Mouse (Mus musculus) G1E (cell line): ENCODE data around the gene Slc25a30. TPM values are rescaled to one million over a fixed set of nuclear protein-coding genes. Genes with fewer than 3 reads are reported as not detected.
"Not testable (repeated sequence)": the region's sequence is repeated elsewhere in the genome, so short reads cannot be mapped to it uniquely, and the experiment has no call there.

Experiments
- ATAC-seq: 2 replicates; pipeline ENCODE4 v1.8.0; 2016; ENCODE audit warnings: mild to moderate bottlenecking; ENCODE audit not compliant: insufficient number of reproducible peaks, poor library complexity, low FRiP score, severe bottlenecking; ENCODE audit errors: extremely low read depth
- DNase-seq: peaks from one replicate; pipeline ENCODE4 v3.0.0; 2012; ENCODE audit warnings: low spot score
- H3K27me3 ChIP-seq: 2 replicates; pipeline ENCODE4 v1.6.1; 2012; ENCODE audit warnings: mild to moderate bottlenecking, low read length, inconsistent platforms; ENCODE audit not compliant: insufficient read depth
- H3K36me3 ChIP-seq: replicated peaks from 2 replicates; pipeline ENCODE3; 2012; ENCODE audit warnings: mild to moderate bottlenecking, inconsistent platforms
- H3K4me1 ChIP-seq: 2 replicates; pipeline ENCODE4 v1.6.1; 2012; ENCODE audit warnings: low read depth, low read length, inconsistent platforms, mixed read lengths; ENCODE audit not compliant: insufficient read depth
- H3K4me3 ChIP-seq: 2 replicates; pipeline ENCODE4 v1.5.1; 2012; ENCODE audit warnings: low read depth, mild to moderate bottlenecking, inconsistent platforms, low read length, moderate library complexity, mixed read lengths
- H3K9me3 ChIP-seq: replicated peaks from 2 replicates; pipeline ENCODE4 v1.6.1; 2012; ENCODE audit warnings: inconsistent platforms
- CTCF ChIP-seq: IDR thresholded peaks from 2 replicates; pipeline ENCODE4 v1.5.1; 2012; ENCODE audit warnings: low read depth, low read length, inconsistent platforms, mixed read lengths
- GATA1 ChIP-seq: IDR thresholded peaks from 2 replicates; pipeline ENCODE4 v1.6.1; 2012; ENCODE audit warnings: borderline replicate concordance, low read length, inconsistent platforms, mixed read lengths
- GATA2 ChIP-seq: IDR thresholded peaks from 2 replicates; pipeline ENCODE4 v1.6.1; 2012; ENCODE audit warnings: low read depth, low read length, inconsistent platforms, borderline replicate concordance
- POLR2AphosphoS5 ChIP-seq: IDR thresholded peaks from 2 replicates; pipeline ENCODE4 v1.6.1; 2012; ENCODE audit warnings: low read depth, low read length, inconsistent platforms; ENCODE audit not compliant: insufficient replicate concordance
- TAL1 ChIP-seq: conservative IDR thresholded peaks from 2 replicates; pipeline ENCODE4 v1.6.1; 2012; ENCODE audit warnings: low read depth, low read length, inconsistent platforms, mixed read lengths
- polyA plus RNA-seq: library from polyadenylated mRNA; stranded (reverse); fragments of >175 nt; gene quantifications from 2 replicates; pipeline ENCODE4 v1.2.3, GENCODE M21; 2012
- total RNA-seq, 2 experiments: library from RNA; stranded (forward) in 1 of 2; stranded (reverse) in 1 of 2; fragments of 200-1000 nt in 1 of 2; fragments of >200 nt in 1 of 2; fragmentation: Nextera tagmentation in 1 of 2; gene quantifications; 2 replicates each; pipeline ENCODE4 v1.2.3; 2014 to 2017

Slc25a30 gene
- total and polyA plus RNA-seq, 3 experiments, result 20.5 to 54.7 (median 33.9) TPM

DNA sequence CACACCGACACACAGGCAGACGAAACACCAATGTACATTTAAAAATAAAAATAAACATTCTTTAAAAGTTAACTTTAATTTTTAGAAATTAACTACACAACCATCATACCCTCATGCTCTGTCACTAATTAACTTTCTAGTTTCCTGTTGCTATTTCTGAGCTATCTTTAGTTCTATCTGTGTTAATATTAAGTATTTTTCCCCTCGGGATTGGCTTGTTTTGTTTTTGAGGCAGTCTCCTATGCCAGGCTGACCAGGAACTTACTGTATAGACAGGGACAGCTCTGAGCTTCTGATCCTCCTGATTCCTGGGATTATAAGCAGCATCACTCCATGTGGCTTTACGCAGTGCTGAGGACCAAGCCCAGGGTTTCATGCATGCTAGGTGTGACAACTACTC lies 6.9 kb downstream of the Slc25a30 start:
- Histone ChIP-seq H3K27me3 (no peaks in the 10 kb centered on the region), H3K9me3 (no peaks in the 10 kb centered on the region), H3K36me3 (peaks cover 83% of the 10 kb centered on the region), H3K4me3 (no peak overlapping the region), H3K4me1 (peaks cover 11% of the 10 kb centered on the region; the same call in 1 of the 2 replicates)
- DNase-seq (no peak), ATAC-seq (no peak)
- TF ChIP-seq POLR2AphosphoS5 (no peak), TAL1 (no peak), GATA1 (no peak), GATA2 (no peak), CTCF (no peak)

DNA sequence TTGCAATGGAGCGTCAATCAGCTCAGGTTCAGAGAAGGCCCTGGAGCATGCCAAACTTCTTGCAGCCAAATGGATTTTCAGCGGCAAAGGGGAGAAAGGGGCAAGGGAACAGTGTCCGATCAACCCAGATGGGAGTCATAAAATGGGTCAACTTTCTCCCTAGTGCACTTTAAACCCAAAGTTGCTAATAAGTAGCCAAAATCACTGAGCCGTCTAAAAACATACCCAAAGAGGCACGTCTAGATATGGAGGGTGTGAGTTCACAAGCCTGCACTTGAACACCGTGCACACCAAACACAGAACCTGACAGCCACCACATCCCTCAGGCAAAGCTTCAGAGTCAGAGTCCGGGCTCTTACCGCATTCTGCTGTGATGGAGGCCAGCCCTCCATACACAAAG lies 10.2 kb downstream of the Slc25a30 start:
- no peak for ATAC-seq
- H3K9me3 ChIP-seq, result no peaks in the 10 kb centered on the region
- H3K4me1 ChIP-seq, result peaks cover 12% of the 10 kb centered on the region; the same call in 1 of the 2 replicates
- TF ChIP-seq POLR2AphosphoS5 (no peak), GATA1 (no peak), CTCF (no peak), TAL1 (no peak), GATA2 (no peak)
- no peak overlapping the region for H3K4me3 ChIP-seq
- peaks cover 95% of the 10 kb centered on the region for H3K36me3 ChIP-seq
- no peaks in the 10 kb centered on the region for H3K27me3 ChIP-seq
- DNase-seq, result no peak

DNA sequence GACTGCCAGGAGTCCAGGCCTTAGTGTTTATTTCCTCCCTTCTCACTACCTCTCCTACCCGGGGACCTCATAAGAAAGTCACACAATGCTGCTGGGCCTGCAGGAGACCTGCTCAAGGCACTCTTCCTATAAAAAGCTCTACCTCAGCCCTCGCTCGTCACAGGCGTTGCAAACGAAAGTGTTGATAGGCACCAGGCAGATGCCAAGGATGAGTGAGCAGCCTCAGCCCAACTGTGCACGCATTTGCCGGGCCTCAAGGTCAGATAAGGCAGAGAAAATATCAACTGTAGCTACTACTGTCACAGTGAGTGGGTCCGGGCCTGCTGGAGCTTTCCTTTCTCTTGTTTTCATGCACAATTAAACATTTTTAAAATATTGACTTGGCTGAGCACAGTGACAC lies 13.4 kb downstream of the Slc25a30 start:
- no peak for TF ChIP-seq GATA2
- TF ChIP-seq POLR2AphosphoS5, result no peak
- no peak for TF ChIP-seq GATA1
- TF ChIP-seq CTCF, result no peak
- no peak for TF ChIP-seq TAL1
- ATAC-seq, result no peak
- no peaks in the 10 kb centered on the region for H3K27me3 ChIP-seq
- peaks cover 12% of the 10 kb centered on the region; the same call in 1 of the 2 replicates for H3K4me1 ChIP-seq
- no peak overlapping the region for H3K4me3 ChIP-seq
- no peaks in the 10 kb centered on the region for H3K9me3 ChIP-seq
- no peak for DNase-seq
- peaks cover 98% of the 10 kb centered on the region for H3K36me3 ChIP-seq

- H3K4me1 ChIP-seq, H3K4me3 ChIP-seq, ATAC-seq, H3K27me3 ChIP-seq, H3K9me3 ChIP-seq, DNase-seq: not testable (repeated sequence)
- peaks cover 99% of the 10 kb centered on the region for H3K36me3 ChIP-seq
These were observed 14.4 kb downstream of the Slc25a30 start for GRCm38 (mm10) chr14:75772407-75772806.

DNA sequence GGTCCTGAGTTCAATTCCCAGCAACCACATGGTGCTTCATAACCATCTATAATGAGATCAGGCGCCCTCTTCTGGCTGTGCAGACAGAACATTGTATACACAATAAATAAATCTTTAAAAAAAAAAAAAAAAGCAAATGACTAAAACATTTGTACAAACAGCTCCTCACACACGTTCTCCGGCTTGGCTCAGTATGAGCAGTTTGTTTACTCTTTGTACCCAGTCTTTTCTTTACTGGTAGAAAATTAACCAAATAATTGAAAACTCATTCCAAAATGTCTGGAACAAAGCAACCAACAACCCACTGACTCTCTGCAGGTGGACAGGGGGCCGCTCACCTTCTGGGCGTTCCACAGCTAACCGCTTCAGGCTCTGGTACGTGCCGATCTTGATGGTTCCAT lies 15.7 kb downstream of the Slc25a30 start:
- Histone ChIP-seq H3K36me3 (peaks cover 97% of the 10 kb centered on the region), H3K9me3 (no peaks in the 10 kb centered on the region), H3K4me1 (peaks cover 6% of the 10 kb centered on the region; the same call in 1 of the 2 replicates), H3K4me3 (no peak overlapping the region), H3K27me3 (no peaks in the 10 kb centered on the region)
- DNase-seq, result no peak
- no peak for TF ChIP-seq GATA1
- no peak for TF ChIP-seq POLR2AphosphoS5
- TF ChIP-seq GATA2, result no peak
- TF ChIP-seq TAL1, result no peak
- TF ChIP-seq CTCF, result no peak
- no peak for ATAC-seq

DNA sequence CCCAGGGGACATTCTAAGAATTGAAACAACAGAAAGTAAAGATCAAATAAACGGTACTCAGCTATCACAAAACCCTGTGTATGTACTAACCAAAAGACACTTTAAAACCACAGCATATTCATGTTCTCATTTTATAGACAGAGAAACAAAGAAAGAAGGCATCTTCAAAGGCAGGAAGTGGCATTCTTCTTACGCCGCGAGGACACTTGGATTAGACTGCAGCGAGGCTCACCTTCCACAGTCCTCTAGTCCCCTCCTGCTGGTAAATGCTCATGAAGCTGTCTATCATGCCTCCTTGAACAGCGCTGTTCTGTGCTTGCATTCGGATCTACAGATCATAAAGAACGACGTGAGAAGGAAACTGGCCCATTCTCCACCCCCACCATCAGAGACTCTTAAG lies 17.5 kb downstream of the Slc25a30 start:
- Histone ChIP-seq H3K9me3 (no peaks in the 10 kb centered on the region), H3K4me3 (no peak overlapping the region), H3K4me1 (peaks cover 6% of the 10 kb centered on the region; the same call in 1 of the 2 replicates), H3K27me3 (no peaks in the 10 kb centered on the region), H3K36me3 (peaks cover 91% of the 10 kb centered on the region)
- DNase-seq (no peak), ATAC-seq (no peak)
- TF ChIP-seq CTCF (no peak), POLR2AphosphoS5 (no peak), TAL1 (no peak), GATA2 (no peak), GATA1 (no peak)

DNA sequence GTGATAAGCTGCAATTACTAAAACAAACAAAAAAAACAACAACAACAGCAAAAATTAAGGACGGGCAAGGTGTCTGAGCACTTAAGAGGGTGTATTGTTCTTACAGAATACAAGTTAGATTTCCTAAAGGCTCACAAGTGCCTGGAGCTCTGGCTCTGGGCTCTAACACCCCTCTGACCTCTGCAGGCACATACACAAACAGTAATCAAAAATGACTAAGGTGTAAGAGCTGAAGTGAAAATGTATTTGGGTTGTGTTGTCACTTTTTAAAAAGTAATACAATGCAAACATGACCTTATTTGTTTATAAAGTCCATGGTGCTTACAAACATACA lies 18.6 kb downstream of the Slc25a30 start:
- H3K4me1 ChIP-seq, result peaks cover 4% of the 10 kb centered on the region; the same call in 1 of the 2 replicates
- DNase-seq (no peak), ATAC-seq (no peak)
- no peaks in the 10 kb centered on the region for H3K9me3 ChIP-seq
- no peak for TF ChIP-seq GATA2
- peaks cover 91% of the 10 kb centered on the region for H3K36me3 ChIP-seq
- H3K4me3 ChIP-seq, result no peak overlapping the region
- H3K27me3 ChIP-seq, result no peaks in the 10 kb centered on the region
